Mouse (Mus musculus): ENCODE results near the gene Olfr768. TPM values are rescaled to one million over a fixed set of nuclear protein-coding genes. Genes with fewer than 3 reads are reported as not detected.

Gene Olfr768
- polyA plus RNA-seq, 1 experiment from 2014 or later: not detected

Other genes starting within 250 kb of the Olfr768 start
- gene Gdf11, start 207.7 kb downstream of the Olfr768 start, polyA plus RNA-seq (2015; fragmentation: Nextera tagmentation; extraction: Ambion mirVana): 7.6 and 7.9 TPM in 2 replicates
- 152 and 195 TPM in 2 replicates for gene Cd63, start 198.4 kb downstream of the Olfr768 start, polyA plus RNA-seq (2015; fragmentation: Nextera tagmentation; extraction: Ambion mirVana)
- gene Rdh5, start 176.5 kb downstream of the Olfr768 start, polyA plus RNA-seq (2015; fragmentation: Nextera tagmentation; extraction: Ambion mirVana): 13.6 TPM in 2 replicates
- 227 and 228 TPM in 2 replicates for gene Bloc1s1, start 175.3 kb downstream of the Olfr768 start, polyA plus RNA-seq (2015; fragmentation: Nextera tagmentation; extraction: Ambion mirVana)
- 6.1 and 9.2 TPM in 2 replicates for gene Itga7, start 165.6 kb downstream of the Olfr768 start, polyA plus RNA-seq (2015; fragmentation: Nextera tagmentation; extraction: Ambion mirVana)
- gene Mettl7b, start 138.4 kb downstream of the Olfr768 start, polyA plus RNA-seq (2015; fragmentation: Nextera tagmentation; extraction: Ambion mirVana): not detected in 2 replicates
- not detected in 2 replicates for gene Olfr9, start 109.9 kb downstream of the Olfr768 start, polyA plus RNA-seq (2015; fragmentation: Nextera tagmentation; extraction: Ambion mirVana)
- gene Olfr763, start 88.6 kb downstream of the Olfr768 start, polyA plus RNA-seq (2015; fragmentation: Nextera tagmentation; extraction: Ambion mirVana): not detected in 2 replicates
- gene Olfr764-ps1, start 59.5 kb downstream of the Olfr768 start, polyA plus RNA-seq (2015; fragmentation: Nextera tagmentation; extraction: Ambion mirVana): not detected in 2 replicates
- gene Olfr765, start 49.4 kb downstream of the Olfr768 start, polyA plus RNA-seq (2015; fragmentation: Nextera tagmentation; extraction: Ambion mirVana): not detected in 2 replicates
- not detected in 2 replicates for gene Olfr766-ps1, start 30.4 kb downstream of the Olfr768 start, polyA plus RNA-seq (2015; fragmentation: Nextera tagmentation; extraction: Ambion mirVana)
- not detected in 2 replicates for gene Olfr767, start 16.5 kb downstream of the Olfr768 start, polyA plus RNA-seq (2015; fragmentation: Nextera tagmentation; extraction: Ambion mirVana)
- gene Olfr769, start 18.5 kb upstream of the Olfr768 start, polyA plus RNA-seq (2015; fragmentation: Nextera tagmentation; extraction: Ambion mirVana): not detected in 2 replicates
- not detected in 2 replicates for gene Olfr770, start 39.6 kb upstream of the Olfr768 start, polyA plus RNA-seq (2015; fragmentation: Nextera tagmentation; extraction: Ambion mirVana)
- gene Olfr771, start 65.4 kb upstream of the Olfr768 start, polyA plus RNA-seq (2015; fragmentation: Nextera tagmentation; extraction: Ambion mirVana): not detected in 2 replicates
- not detected in 2 replicates for gene Olfr772, start 78.5 kb upstream of the Olfr768 start, polyA plus RNA-seq (2015; fragmentation: Nextera tagmentation; extraction: Ambion mirVana)
- not detected in 2 replicates for gene Olfr773, start 88.0 kb upstream of the Olfr768 start, polyA plus RNA-seq (2015; fragmentation: Nextera tagmentation; extraction: Ambion mirVana)
- gene Olfr774, start 136.8 kb upstream of the Olfr768 start, polyA plus RNA-seq (2015; fragmentation: Nextera tagmentation; extraction: Ambion mirVana): not detected in 2 replicates
- not detected in 2 replicates for gene Olfr775, start 149.0 kb upstream of the Olfr768 start, polyA plus RNA-seq (2015; fragmentation: Nextera tagmentation; extraction: Ambion mirVana)
- not detected in 2 replicates for gene Olfr776, start 159.8 kb upstream of the Olfr768 start, polyA plus RNA-seq (2015; fragmentation: Nextera tagmentation; extraction: Ambion mirVana)
- gene Olfr777, start 172.1 kb upstream of the Olfr768 start, polyA plus RNA-seq (2015; fragmentation: Nextera tagmentation; extraction: Ambion mirVana): not detected in 2 replicates
- gene Olfr780, start 218.7 kb upstream of the Olfr768 start, polyA plus RNA-seq (2015; fragmentation: Nextera tagmentation; extraction: Ambion mirVana): not detected in 2 replicates
- gene Olfr781, start 229.5 kb upstream of the Olfr768 start, polyA plus RNA-seq (2015; fragmentation: Nextera tagmentation; extraction: Ambion mirVana): not detected in 2 replicates
- gene Olfr782, start 249.5 kb upstream of the Olfr768 start, polyA plus RNA-seq (2015; fragmentation: Nextera tagmentation; extraction: Ambion mirVana): not detected in 2 replicates

All from midbrain, embryonic 16.5 days (tissue).